Comparison of ENCODE assay signal across 7 mouse cellular contexts in the genomic region with DNA sequence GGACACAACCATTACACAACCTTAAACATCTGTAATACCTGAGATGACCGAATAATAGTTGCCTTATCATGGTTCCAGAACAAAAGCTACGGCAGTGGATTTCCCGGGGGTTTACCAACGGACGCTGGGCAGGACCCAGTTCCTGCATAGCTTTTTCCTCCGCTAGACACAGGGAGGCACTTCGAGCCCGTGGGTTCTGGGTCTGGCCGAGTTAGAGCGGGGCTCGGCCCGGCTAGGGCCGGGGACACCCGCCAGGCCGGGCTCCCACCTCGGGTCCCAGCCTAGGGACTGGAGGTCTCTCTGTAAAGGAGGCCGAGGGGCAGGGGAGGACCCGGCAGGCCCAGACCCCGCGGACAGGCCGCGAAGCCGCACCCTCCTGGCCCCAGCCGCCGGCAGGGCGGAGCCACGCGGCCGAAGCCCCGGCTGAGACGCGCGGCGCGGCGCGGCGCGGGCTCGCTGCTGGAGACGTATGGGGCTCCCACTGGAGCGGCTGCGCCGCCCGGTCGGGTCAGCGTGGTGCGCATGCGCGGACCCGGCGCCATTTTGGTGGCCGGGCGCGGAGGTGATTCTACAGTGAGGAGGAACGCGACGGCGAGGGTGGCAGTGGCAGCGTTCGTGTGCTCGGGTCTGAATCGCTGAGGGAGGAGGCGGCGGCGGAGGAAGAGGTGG. TPM values are rescaled to one million over a fixed set of nuclear protein-coding genes. Genes with fewer than 3 reads are reported as not detected.
DNase-seq lines count a peak whose midpoint lies in the region; ATAC-seq lines count a peak whose summit lies in the region.

Gene Smim14 (minus strand): TSS at position 434 of the 669 bp plus-strand sequence.
Gene Ube2k (plus strand): TSS at position 483 of the 669 bp plus-strand sequence.

- intact Hi-C loops in gastrocnemius, postnatal 36 days (cut with DNase I), result loop anchor here (1.0 kb wide), 1 partner anchor 45 kb away; the partner anchor contains the start of gene Gm43552
- intact Hi-C loops in left cerebral cortex, postnatal 25 days (cut with DNase I), result loop anchor here (1.0 to 5.0 kb wide), 4 partner anchors 45 to 225 kb away; partner anchors contain the start of genes Gm43552, N4bp2 and Ugdh

- H3K4me2 ChIP-seq in intestine, embryonic 15.5 days (replicated peaks), result peak within 1 kb of the TSS; percentile 77

- DNase-seq in adrenal gland, adult 18-20 months (ENCODE audit: low spot score in 2 of 2), result peak; percentile 95 to 96
- DNase-seq in embryo, embryonic 11 days, result peak; percentile 96
- peak; percentile 90 to 92 for DNase-seq in gastrocnemius, postnatal 36 days
- DNase-seq in left cerebral cortex, postnatal 25 days (ENCODE audit: low spot score in 2 of 2), result peak; percentile 94 to 95
- DNase-seq in midbrain, embryonic 10.5 days (ENCODE audit: low spot score), result peak; percentile 96
- peak; percentile 96 for DNase-seq in right cerebral cortex, postnatal 4 days

- peak; percentile 98 for ATAC-seq in intestine, embryonic 15.5 days

- under 1% methylated on average over 66 of the region's 66 CpGs for WGBS in intestine, embryonic 15.5 days
- under 1% methylated on average over 66 of the region's 66 CpGs for WGBS in midbrain, embryonic 10.5 days

- peak within 1 kb of the TSS; percentile 92 for H3K9ac ChIP-seq in intestine, embryonic 15.5 days

- peak within 1 kb of the TSS; percentile 97 for H3K27ac ChIP-seq in intestine, embryonic 15.5 days
- peak within 1 kb of the TSS; percentile 98 for H3K27ac ChIP-seq in midbrain, embryonic 10.5 days (replicated peaks)

- H3K4me3 ChIP-seq in intestine, embryonic 15.5 days (replicated peaks), result peak within 1 kb of the TSS; percentile 77
- peak within 1 kb of the TSS; percentile 88 for H3K4me3 ChIP-seq in midbrain, embryonic 10.5 days

- H3K27me3 ChIP-seq in intestine, embryonic 15.5 days (replicated peaks), result no peaks in the 10 kb centered on the region
- H3K27me3 ChIP-seq in midbrain, embryonic 10.5 days (ENCODE audit: low read depth, poor library complexity, severe bottlenecking), result no peaks in the 10 kb centered on the region

- H3K9me3 ChIP-seq in intestine, embryonic 15.5 days, result no peaks in the 10 kb centered on the region
- no peaks in the 10 kb centered on the region for H3K9me3 ChIP-seq in midbrain, embryonic 10.5 days (replicated peaks)

- H3K4me1 ChIP-seq in intestine, embryonic 15.5 days (replicated peaks), result 0 out of 2 replicates have a peak, but pooled peaks cover 3% of the 10 kb centered on the region
- peaks cover 20% of the 10 kb centered on the region for H3K4me1 ChIP-seq in midbrain, embryonic 10.5 days

- H3K36me3 ChIP-seq in intestine, embryonic 15.5 days, result no peaks in the 10 kb centered on the region
- peaks cover 11% of the 10 kb centered on the region for H3K36me3 ChIP-seq in midbrain, embryonic 10.5 days

RNA-seq across cellular contexts. Expression of gene Smim14, which starts in this region (rescaled TPM):
- total RNA-seq in adrenal gland, adult 18-20 months (2021), result 100 to 1,000 TPM; 166 to 180 TPM
- total RNA-seq in gastrocnemius, postnatal 36 days (2021), result 10 to 100 TPM; 29.5 to 32.5 TPM
- polyA plus RNA-seq in intestine, embryonic 15.5 days (2015; fragmentation: Nextera tagmentation; extraction: Ambion mirVana), result 115 and 124 TPM in 2 replicates
- total RNA-seq in left cerebral cortex, postnatal 25 days (2021), result 100 to 1,000 TPM; 152 to 164 TPM
- 68.6 and 78.9 TPM in 2 replicates for polyA plus RNA-seq in midbrain, embryonic 10.5 days (2016; fragmentation: Nextera tagmentation; extraction: Ambion mirVana)

RNA-seq across cellular contexts. Expression of gene Ube2k, which starts in this region (rescaled TPM):
- 100 to 1,000 TPM in 1 of 2 experiments, 10 to 100 TPM in 1; 92.4 to 105 TPM for total RNA-seq in adrenal gland, adult 18-20 months (2021)
- total RNA-seq in gastrocnemius, postnatal 36 days (2021), result 10 to 100 TPM; 55.2 to 58.7 TPM
- 150 and 155 TPM in 2 replicates for polyA plus RNA-seq in intestine, embryonic 15.5 days (2015; fragmentation: Nextera tagmentation; extraction: Ambion mirVana)
- 100 to 1,000 TPM; 125 to 129 TPM for total RNA-seq in left cerebral cortex, postnatal 25 days (2021)
- 182 and 192 TPM in 2 replicates for polyA plus RNA-seq in midbrain, embryonic 10.5 days (2016; fragmentation: Nextera tagmentation; extraction: Ambion mirVana)

Comparison
In these comparisons a context has a peak if more than half of its experiments do, and no peak if none do; other contexts are left out.
1. Peak in every context shown above with its lines: DNase-seq, ATAC-seq, H3K4me3 ChIP-seq and H3K27ac ChIP-seq.
2. RNA of gene Smim14 (total RNA-seq): 166 to 180 TPM in adrenal gland, adult 18-20 months and 152 to 164 TPM in left cerebral cortex, postnatal 25 days; 29.5 to 32.5 TPM in gastrocnemius, postnatal 36 days; every median in the first group is over 4 times any median in the second.